Mouse (Mus musculus): ENCODE results near the gene Fignl1.

Fignl1 gene

DNA sequence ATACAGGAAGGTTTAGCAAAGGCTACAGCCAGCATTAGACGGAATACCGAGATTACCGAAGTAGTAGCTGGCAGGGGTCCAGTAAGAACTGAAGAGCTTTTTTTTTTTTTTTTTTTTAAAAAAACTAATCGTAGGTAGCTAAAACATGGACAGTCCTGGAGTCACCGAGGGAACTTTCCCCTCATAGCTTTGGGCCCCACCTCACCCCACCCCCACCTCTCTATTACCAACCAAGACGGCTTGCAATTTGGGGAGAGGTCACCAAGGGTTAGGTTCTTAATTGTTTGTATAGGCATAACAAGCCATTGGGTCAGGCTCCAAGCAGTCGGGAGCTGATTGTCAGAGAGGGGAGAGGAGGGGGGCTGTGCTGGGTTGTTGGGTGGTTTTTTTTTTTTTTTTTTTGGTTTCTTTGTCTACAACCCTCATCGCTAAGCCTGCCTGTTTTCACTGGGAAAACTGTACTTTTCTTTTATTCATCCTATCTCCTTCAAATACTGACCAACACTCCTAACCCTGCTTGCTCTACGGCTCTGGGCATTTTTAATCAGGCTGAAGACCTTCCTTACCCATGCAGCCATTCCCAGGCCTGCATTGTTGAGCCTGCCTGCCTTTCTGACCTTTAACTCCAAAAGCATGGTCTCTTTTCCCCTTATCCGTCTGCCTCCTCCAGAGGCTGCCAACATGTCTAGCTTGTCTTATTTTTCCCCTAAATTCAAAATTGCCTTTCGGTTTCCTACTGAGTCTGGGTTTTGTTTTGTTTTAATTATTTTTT is 828 bp upstream of the Fignl1 start:
- DNase-seq (ENCODE audit: low read depth, low spot score): no peak

DNA sequence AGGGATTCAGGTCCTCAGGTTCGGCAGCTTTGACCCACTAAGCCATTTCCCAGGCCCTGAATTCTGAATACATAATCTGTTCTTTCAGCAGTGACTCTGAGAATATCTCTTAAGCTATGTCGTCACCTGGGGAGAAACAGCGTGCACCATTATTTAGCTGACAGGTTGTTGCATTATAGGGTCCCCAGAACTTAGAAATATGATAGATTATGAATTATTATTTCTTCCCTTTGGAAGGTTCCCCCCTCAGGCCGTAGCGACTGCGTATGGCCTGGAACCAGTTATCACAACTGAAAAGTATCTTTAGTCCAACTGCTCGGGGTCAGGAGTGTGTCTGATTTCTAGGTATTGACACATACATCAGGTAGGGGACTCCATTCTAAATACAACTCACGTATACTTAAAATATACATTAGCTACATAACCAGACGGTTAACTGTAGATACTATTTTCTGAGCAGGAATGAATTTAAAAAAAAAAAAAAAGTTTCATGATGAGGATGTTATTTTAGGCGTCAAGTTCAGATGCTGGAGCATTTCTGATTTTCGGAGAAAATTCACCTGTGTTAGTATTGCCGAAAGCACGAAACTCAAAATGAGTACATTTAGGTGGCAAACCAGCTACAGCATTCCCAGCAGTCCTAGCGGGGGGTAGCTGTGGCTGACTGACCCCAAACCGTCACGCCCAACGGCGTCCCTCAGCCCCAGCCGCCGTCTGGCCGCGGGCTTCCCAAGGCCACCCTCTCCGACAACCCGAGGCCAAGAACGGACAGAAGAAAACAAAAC is 535 bp downstream of the Fignl1 start:
- no peak for DNase-seq (ENCODE audit: low read depth, low spot score)

DNA sequence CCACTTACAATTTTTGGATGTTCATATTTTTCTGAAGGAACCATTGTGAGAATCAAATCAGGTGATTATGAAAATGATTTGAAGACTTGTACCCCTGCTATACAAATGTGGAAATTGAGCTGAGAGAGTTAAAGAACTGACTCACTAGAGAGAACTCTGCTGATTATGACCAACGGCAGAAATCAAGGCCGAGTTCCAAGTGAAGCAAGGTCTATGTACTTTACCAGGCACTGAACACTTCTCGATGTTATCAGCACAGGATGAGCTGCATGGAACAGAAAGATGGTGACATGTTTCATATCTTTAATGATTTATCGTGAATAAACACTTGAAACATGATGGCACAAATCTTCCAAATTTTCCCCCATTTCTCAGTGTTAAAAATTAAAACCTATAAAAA is 2.8 kb downstream of the Fignl1 start:
- DNase-seq (ENCODE audit: low read depth, low spot score): no peak

DNA sequence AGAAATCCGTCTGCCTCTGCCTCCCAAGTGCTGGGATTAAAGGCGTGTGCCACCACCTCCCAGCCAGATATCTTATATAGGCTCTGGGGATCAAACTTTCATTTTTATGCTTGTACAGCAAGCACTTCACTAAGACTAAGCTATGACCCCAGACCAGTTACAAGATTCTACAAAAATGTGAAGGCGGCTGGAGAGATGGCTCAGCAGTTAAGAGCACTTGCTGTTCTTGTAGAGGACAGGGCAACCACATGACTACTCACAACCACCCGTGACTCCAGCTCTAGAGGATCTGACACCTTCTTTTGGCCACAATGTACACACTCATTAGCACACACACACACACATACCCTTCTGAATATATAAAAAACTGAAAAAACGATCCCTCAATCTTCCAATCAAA is 4.3 kb downstream of the Fignl1 start:
- no peak for DNase-seq (ENCODE audit: low read depth, low spot score)

DNA sequence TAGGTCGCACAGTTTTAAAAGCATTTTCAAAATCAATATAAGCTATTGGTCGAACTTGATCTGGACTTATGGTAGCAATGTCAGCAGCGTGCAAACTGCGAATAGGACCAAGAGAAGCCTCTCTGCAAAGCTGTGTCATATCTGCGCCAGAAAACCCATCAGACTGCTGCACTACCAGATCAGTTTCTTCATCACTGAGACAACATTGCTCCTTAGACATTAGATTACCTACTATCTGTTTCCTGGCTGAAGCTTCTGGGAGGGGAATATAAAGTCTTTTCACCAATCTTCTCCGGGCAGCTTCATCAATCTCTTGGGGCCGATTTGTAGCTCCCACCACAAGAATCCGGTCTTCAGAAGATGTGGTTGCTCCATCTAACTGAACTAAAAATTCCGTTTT is 7.7 kb downstream of the Fignl1 start:
- no peak for DNase-seq (ENCODE audit: low read depth, low spot score)

DNA sequence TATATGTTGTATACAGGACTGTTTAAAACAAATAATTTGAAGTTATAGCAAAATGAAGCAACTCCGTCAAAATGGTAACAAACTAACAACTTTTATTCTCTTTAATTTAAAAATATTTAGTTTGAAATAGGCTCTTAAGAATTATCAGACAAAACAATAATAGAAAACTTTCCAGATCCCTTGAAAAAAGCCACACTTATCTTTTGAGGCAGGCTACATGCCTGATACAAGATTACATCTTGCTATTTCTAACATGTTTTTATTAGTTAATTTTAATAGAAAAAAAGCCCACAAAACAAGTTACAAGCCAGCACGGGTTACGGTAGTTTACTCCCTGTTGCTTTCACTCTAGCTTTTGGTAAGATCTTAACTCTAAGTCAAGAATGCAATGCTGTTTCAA is 8.5 kb downstream of the Fignl1 start:
- DNase-seq (ENCODE audit: low read depth, low spot score): no peak

DNA sequence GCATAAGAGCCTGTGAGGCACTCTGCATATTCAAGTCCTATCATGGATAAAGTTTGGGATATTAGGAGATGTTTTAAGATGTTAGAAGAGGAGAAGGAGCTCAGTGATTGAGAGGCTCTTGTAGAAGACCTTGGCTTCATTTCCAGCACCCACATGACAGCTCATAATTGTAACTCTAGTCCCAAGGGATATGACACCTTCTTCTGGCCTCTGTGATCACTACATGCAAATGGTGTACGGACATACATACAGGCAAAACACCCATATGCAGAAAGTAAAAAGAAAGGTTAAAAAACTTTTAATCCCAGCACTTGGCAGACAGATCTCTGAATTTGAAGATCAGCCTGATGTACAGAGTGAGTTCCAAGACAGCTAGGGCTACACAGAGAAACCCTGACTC is 10.1 kb downstream of the Fignl1 start:
- no peak for DNase-seq (ENCODE audit: low read depth, low spot score)

DNA sequence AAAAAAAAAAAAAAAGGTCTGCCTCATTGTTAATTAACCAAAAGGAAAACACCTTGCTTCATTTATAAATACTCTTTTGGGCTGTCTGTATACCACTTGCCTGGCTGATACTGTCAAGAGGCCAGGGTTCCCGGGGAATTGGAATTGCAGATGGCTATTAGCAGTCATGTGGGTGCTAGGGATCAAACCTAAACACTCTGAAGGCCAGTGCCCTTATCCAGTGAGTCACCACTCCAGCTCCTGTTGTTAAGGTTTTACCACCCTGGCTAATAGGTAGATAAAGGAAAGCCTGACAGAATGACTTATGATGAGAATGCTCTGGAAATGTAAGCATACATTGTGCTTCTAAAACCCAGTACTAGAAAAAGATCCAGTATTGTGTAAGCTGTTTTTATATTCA is 14.1 kb downstream of the Fignl1 start:
- DNase-seq (ENCODE audit: low read depth, low spot score): no peak

DNA sequence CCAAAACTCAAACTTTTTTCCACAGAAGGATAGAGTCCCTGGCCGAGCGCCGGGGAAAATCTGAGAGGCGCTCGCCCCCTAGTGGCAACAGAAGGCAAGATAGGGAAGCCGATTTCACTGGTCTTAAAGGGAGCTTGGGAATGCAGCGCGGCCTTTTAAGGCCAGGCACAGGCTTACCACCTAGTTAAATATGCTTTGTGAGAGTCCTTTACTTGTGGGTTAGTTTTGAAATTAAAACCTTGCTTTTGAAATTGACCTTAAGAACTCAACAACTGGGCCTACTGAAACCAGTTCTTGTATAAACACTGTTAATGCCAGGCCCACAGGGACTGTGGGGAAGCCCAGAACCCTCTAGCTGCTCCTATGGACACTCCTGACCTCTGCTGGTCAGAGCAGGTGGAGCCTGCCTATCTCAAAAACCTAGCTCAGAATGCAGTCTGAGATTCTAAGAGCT is 20.2 kb downstream of the Fignl1 start:
- no peak for DNase-seq (ENCODE audit: low read depth, low spot score)

DNA sequence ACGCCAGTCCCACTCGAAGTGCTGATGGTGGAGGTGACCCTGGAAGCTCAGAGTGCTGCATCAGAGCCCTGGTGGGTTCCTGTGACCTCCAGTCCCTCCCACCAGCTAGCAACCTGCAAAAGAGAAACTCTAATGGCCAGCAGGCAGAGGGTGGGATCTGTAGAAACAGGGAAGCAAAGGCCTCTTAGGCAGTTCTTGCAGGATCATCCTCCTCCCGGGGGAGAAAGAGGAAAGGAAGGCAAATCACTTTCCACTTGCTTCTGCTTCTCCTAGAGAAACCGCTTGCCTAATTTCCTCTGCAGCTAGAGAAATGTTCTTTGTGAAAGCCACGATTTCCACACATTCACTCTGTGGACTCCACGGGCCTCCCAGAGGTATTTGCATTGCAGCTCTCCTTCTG is 23.3 kb downstream of the Fignl1 start:
- no peak for DNase-seq (ENCODE audit: low read depth, low spot score)

DNA sequence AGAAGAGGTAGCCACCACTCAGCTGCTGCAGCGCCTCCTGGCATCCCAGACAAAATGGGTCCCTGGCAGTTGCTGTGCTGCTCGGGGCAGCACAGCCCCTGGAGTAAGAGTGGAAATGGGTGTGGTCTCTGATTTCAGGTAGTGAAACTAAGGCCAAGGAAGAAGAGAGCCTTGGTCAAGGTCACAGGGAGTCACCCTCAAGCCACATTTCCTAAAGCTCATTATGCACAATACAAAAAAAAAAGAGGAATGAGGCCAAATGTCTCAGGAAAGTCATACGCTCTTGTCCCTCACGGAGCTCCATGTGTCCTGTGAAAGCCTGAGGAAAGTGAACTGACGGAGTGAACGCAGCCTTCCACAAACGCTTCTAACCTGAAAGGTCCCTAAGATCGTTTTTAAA is 27.0 kb downstream of the Fignl1 start:
- DNase-seq (ENCODE audit: low read depth, low spot score): no peak

DNA sequence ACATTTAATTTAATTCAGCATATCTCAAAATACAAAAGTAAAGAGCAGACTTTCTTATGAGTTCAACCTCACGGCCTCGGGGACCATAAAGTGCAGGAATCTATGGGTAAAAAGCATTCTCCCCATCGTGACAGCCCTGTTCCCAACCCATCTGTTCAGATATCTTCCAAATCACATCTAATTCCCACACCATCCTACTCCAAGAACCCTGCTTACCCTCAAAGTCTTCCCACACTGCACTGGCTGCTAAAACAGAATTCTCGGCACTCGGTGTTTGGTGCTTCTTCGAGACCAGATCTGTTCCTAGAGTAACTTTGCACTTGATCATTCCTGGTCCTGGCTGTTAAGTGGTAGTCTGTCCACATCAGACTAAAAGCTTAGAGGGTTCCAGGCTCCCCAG is 30.4 kb downstream of the Fignl1 start:
- no peak for DNase-seq (ENCODE audit: low read depth, low spot score)

DNA sequence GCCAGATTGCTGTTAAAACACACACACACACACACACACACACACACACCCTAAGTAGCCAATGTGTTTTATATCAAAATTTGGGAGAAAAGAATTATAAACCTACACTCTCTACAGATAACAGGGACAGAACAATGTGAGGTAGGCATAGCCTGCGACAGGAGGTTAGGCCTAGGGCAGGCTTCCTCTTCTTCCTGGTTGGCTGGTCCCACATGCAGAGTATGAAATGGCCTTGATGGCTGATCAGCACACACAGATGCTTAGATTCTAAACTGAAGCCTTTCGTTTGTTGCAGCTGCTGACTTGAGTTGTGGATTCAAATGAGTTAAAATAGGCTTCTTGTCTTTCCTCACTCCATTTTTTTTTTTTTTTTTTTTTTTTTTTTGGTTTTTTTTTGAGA is 31.0 kb downstream of the Fignl1 start:
- DNase-seq (ENCODE audit: low read depth, low spot score): no peak

DNA sequence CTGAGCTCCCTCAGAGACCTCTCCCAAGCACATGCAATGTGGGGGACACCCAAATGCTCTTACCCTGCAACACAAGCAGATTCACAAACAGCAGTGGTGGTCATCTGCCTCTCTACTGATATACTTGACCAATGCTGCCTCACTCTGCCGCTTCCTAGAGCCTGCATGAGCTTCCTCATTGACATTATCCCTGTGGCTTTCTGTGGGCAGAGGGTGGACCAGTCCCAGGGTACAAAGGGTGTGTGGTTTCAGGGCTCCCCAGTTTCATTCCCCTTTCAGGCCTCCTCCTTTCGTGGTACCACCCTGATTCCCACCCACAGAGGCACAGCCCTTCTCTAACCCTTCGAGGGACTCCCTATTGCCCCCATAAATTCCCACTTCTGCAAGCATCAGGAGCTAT is 31.5 kb downstream of the Fignl1 start:
- no peak for DNase-seq (ENCODE audit: low read depth, low spot score)

DNA sequence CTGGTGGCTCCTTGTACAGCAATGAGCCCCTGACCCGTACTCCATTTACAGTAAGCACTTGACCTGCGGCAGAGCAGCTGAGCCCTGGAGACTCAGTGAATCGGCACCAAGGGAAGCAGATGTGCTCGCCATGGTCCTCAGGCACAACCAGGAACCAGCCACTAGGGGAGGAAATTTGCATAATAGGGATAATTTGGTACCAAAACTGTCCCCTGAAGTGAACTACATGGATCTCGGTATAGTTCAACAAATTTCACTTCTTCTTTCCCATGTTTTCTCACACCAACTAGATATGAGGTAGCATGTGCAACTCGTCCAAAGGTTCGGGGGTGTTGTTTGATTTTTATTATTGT is 32.0 kb downstream of the Fignl1 start:
- DNase-seq (ENCODE audit: low read depth, low spot score): no peak

DNA sequence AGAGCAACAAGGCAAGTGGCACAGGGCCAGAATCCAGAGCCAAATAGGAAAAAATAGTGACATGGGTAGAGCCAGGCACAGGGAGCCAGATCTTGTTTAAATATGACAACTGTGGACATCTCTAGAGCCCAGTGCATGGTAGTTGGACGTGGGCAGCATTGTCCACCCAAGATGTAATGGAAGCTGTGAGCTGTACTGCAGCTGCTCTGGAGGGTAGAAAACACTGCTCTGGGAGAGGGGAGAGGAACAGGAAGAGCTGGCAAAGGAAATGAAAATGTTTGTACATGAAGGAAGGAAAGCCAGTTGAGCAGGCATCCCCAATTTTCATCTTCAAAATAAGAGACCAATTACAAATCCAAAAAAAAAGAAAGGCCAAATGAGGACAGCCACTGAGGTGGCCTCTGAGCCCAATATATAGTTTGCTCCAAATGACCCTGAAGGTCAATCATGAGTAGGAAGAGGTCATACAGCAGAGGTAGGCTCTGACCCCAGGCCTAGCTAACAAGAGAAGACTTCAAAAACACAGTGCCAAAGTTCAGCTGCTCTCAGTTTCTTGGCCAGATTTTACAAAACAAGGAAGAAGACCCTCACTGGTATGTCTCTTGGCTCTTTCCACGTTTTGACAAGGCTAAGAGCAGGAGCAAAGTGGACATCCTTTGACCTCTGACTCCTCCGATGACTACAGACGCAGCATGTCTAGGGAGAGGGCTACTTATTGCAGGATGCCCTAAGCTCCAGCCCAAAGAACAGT is 32.5 kb downstream of the Fignl1 start:
- no peak for DNase-seq (ENCODE audit: low read depth, low spot score)

DNA sequence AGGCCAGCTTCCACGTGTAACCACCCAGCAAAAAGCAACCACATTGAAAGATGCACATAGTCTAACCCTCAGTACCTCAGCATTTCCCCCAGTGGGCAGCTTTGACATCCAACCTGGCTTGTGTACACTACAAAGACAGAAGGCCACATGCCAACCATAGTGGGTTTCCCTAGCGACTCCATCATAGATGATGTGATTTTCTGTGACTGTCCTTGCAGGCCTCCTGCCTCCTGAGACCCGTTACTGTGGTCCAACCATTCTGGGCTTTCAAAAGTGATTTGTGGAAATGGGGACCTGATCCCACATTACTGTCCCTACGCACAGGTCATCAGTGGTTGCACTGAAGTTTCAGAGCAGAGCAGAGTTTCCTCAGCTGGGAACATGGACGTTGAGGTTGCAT is 33.9 kb downstream of the Fignl1 start:
- no peak for DNase-seq (ENCODE audit: low read depth, low spot score)

DNA sequence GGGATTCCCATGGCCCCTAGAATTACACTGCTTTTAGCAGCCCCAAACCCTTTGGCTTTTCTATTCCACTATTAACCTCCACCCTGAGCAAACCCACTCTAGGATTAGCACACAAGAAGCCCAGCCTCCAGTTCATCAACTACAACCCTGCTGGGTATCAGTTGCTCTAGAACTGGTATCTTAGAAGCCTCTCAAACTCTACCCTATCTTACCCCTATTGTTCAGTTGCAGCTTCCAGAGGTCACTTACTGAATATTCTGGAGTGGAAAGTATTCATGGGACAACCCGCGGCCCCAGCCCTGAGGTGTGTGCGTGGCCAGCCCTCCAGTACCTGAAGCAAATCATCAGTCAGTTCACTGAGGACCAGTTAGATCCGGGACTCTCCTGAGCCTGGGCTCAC is 34.4 kb downstream of the Fignl1 start:
- no peak for DNase-seq (ENCODE audit: low read depth, low spot score)

DNA sequence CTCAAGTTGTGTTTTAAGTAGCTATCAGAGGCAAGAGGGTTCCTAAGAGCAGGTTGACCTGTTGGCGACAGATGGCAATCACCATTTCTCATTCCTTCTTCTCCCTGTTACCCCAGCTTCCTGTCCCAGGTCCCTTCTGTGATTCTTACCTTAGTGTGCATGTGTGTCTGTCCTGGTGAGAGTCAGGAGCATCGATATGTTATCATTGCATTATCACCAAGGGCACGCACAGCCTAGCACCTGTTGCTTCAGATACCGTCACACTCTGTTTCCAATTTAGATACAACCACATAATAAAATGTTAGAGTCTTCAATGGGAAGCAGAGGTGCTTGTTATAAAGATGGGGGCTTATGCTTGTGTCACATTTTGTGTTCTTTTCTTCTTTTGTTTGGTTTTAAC is 36.6 kb downstream of the Fignl1 start:
- no peak for DNase-seq (ENCODE audit: low read depth, low spot score)

DNA sequence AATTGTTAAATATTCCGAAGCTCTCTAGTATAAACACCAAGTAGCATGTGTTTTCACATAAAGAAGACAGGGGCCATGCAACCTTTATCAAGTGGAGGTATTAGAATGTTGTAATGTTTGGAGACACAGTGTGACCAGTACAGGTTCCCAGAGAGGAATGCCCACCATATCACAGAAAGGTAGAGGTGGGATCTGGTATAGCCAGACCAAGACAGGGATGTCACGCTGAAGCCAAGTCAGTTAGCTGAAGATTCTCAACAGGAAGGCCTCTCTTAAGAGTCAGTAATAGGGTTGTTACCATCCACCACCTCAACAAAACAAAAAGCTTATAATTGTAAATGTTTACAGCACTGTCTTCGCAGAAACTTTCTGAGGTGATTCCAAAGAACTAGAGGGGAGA is 38.1 kb downstream of the Fignl1 start:
- no peak for DNase-seq (ENCODE audit: low read depth, low spot score)

DNA sequence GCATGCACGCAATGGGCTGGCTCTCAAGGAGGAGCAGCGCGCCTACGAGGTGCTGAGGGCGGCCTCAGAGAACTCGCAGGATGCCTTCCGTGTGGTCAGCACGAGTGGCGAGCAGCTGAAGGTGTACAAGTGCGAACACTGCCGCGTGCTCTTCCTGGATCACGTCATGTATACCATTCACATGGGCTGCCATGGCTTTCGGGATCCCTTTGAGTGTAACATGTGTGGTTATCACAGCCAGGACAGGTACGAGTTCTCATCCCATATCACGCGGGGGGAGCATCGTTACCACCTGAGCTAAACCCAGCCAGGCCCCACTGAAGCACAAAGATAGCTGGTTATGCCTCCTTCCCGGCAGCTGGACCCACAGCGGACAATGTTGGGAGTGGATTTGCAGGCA is 39.5 kb downstream of the Fignl1 start:
- DNase-seq (ENCODE audit: low read depth, low spot score): no peak

DNA sequence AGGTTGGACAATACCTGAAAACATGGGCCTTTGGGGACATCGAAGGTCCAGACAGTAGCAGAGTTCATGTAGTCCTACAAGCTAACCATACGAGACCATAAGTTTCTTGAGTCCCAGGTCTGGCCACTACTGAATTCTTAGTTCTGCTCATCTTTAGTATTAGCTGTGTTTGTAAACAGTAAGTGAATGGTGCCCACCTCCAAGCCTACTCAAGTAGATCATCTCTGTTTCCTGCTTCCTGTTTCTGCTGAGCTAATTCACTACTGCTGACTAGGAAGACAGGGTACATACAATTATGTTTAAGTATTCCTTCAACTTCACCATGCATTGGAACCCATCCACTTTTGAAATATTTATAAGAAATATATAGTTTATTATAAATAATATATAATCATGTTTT is 40.7 kb downstream of the Fignl1 start:
- no peak for DNase-seq (ENCODE audit: low read depth, low spot score)

DNA sequence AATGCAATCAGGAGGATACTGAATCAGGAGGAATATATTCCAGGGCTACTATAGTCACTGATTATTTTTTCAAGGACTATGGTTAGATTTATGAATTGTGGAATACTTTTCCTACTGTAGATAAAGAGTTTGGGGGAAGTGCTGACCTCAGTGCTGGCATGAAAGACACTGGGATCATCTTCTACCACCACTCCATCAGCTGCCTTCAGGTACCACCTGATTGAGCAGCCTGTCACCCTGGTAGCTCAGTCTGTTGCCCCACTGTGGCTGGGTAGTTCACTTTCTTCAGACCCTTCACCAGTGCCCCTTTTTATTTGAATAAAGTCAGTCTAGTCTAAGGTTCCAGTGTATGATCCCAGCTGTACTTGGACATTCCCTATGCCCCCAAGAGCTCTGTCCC is 42.0 kb downstream of the Fignl1 start:
- no peak for DNase-seq (ENCODE audit: low read depth, low spot score)

Measured in brain, embryonic 18.5 days (tissue).